Mouse (Mus musculus) retina, postnatal 7 days (tissue): ENCODE data around the gene Gadl1.

Experiments
- DNase-seq: peaks from one replicate; pipeline ENCODE4 v3.0.0-alpha.2; 2012; ENCODE audit warnings: low read depth, low spot score

Gadl1 gene

DNA sequence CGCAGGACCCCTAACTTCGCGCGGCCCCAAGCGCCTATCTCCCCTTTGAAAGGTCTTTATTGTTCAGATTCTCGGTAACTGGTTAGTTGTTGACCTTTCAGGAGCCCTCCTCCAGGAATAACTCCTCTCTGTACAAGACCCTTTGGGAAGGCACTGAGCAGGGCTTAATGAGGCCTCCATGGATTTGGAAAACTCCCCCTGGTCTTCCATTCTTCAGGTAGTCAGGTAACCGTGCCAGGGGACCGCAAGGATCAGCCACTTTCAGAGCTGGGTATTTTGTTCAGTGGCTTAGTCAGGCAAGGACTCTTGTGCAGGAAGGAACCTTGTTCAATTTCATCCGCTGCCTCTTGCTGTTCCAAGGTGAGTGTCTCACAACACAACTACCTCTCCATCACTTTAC lies at the start of gene Gadl1:
Gadl1 (plus strand) TSS at position 301 of the 400 bp plus-strand sequence.
- no peak for DNase-seq

- no peak for DNase-seq
Measured at GRCm38 (mm10) chr9:115862802-115863201, 46.5 kb upstream of the Gadl1 start.

DNA sequence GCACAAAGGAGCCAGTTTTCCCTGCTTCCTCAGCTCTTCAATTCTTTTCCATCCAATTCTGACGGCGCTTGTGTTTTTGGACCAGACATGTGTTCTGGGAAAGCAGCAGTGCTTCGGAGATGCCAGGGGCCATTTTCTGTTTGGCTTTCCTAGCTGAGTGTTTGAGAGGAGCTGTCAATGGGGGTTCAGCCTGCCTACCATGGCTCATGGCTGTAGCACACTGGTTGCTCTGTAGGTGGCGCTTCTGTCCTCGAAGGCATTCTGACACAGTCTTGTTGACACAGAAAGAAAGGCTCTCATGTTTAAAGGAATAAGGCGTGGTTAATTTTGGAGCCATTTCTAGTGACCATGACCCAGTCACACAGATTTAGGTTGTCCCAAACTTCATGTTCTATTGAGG lies 45.9 kb upstream of the Gadl1 start:
- no peak for DNase-seq

DNA sequence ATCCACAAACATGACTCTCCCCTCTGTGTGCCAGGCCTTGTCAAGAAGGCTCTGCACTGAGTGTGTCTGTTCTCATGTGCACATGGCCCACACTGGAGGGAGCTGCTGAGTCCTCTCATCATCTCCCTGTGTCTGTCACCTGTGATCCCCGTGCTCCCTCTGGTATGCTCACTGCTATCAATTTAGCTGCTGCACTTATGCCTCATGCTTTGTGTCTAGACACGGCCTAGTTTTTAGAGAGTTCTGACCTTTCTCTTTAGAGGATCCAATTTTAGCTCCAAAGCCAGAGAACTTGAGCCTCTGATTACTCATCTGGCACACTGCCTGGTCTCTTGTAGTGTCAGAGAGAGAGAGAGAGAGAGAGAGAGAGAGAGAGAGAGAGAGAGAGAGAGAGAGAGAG lies 42.0 kb upstream of the Gadl1 start:
- DNase-seq, result no peak

GRCm38 (mm10) chr9:115870168-115870567 lies 39.1 kb upstream of the Gadl1 start:
- no peak for DNase-seq

- DNase-seq, result no peak
Measured at GRCm38 (mm10) chr9:115870640-115871039, 38.6 kb upstream of the Gadl1 start.

- no peak for DNase-seq
Measured at GRCm38 (mm10) chr9:115880500-115880899, 28.8 kb upstream of the Gadl1 start.

DNA sequence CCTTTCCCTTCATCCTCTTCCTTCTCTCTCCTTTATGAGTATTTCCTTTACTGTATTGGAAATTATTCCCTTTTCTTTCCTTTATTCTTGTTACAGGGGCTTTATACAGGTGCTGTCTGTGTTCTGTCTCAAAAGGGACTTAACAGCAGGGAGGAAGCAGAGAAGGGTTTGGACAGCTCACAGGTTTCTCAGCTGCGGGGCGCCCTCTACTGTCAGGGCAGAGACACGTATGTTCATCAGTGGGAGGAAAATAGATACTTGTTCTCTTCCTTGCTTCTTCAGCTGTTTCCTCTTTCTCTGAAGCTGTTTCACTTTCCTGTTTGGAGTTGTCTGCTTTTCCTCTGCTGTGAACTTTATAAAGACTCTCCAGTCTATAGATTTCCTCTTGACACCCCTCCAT lies 28.1 kb upstream of the Gadl1 start:
- DNase-seq, result no peak

DNA sequence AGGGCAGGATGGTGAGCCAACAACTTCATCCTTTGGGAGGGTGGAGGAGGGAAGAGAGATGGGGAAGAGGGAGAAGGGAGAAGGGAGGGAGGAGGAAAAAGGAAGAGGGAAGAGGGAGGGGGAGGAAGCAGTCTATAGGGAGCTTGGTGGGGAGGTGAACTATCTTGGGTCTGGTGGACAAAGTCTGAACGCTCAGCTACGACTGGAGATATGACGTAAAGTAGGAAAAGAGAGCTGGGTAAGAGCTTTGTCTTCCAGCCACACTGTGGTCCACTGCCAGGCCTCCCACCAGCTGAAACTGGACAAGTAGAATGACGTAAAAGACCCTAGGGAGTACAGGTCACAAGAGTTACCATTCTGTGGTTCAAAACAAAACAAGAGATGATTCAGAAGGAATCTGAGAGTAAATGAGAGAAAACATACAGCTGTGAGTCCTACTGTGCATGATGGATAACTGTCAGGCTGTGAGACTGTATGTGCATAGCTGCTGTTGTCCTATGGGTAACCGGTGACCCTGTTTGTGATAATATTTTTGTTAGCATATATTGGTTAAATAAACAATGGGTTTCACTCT lies 26.5 kb upstream of the Gadl1 start:
- no peak for DNase-seq

DNA sequence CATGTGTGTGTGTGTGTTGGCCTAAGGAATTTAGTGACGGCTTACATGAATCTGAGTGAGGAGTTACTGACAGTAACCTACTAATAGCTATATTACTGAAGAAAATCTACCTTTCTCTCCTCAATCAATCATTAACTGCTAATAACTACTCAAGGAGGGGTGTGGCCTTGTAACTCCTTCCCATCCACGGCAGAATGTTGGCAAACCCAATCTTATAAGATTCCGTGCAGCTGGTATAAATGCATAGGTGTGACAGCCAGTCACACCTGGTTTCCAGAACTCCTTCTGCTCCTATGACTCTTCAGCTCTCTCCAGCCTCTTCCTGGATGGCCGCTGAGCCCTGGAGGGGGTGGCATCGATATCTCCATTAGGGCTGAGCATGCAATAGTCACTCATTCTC lies 25.8 kb upstream of the Gadl1 start:
- no peak for DNase-seq

- DNase-seq, result no peak
Measured at GRCm38 (mm10) chr9:115887571-115887970, 21.7 kb upstream of the Gadl1 start.

GRCm38 (mm10) chr9:115893131-115893530 lies 16.1 kb upstream of the Gadl1 start:
- DNase-seq, result no peak

- DNase-seq, result no peak
Measured at GRCm38 (mm10) chr9:115893947-115894346, 15.3 kb upstream of the Gadl1 start.

- DNase-seq, result no peak
Measured at GRCm38 (mm10) chr9:115908325-115908724, 930 bp upstream of the Gadl1 start.

DNA sequence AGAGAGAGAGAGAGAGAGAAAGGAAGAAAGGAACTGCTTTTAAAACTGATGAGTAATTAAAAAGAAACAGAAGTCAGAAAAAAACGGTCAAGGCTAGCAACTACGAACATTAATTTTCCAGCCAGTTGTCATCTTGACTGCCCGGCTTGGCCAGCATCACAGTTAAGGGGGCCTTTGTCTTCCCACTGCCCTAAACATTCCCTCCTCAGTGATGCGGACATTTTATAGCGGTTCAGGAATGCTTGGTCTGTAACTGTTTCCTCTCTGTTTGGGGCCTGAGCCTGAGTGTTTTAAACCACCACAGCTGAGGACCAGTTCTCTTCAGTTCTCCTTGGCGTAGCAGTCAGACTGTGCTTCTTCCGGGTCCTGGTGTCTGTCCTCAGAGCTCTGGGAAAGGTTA lies 4.8 kb downstream of the Gadl1 start:
- no peak for DNase-seq

GRCm38 (mm10) chr9:115915586-115916270 lies 6.5 kb downstream of the Gadl1 start:
- DNase-seq, result no peak

DNA sequence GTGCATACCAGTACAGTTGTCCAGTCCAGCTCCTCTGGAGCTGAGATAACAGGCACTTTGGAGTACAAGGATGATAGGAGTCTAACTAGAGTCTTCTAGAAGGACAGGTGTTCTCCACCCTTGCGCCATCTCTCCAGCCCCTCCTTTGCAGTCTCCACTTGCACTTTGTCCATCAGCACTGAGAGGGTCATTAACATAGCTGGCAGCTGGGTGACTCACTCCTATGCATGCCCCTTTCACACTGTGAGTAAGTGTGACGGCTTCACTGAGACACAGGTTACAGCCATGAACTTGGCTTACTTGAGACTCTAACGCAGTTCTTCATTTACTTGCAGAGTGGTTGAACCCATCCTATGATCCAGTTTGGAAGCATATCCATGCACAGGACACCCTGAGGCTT lies 10.5 kb downstream of the Gadl1 start:
- no peak for DNase-seq

GRCm38 (mm10) chr9:115922662-115923061 lies 13.4 kb downstream of the Gadl1 start:
- DNase-seq, result no peak

GRCm38 (mm10) chr9:115924094-115924493 lies 14.8 kb downstream of the Gadl1 start:
- no peak for DNase-seq

- no peak for DNase-seq
Measured at GRCm38 (mm10) chr9:115931803-115932202, 22.5 kb downstream of the Gadl1 start.

DNA sequence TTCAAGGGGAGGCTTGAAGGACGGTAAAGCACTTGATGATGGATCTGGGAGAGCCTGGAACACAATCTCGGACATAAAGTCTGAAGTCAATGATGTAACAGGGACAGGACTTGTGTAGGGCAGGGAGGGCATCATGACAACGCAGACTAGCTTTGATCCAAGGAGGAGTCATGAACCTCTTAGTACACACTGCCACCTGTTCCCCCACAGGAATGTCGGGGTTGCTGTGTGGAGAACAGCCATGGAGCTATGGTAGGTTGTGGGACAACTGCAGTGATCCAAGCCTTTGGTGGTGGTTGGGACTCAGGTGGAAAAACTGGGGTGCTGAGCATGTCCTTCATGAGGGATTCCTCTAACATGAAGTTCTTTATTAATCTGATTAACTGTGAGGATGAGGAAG lies 23.5 kb downstream of the Gadl1 start:
- no peak for DNase-seq

- DNase-seq, result no peak
Measured at GRCm38 (mm10) chr9:115933243-115933964, 24.1 kb downstream of the Gadl1 start.

- no peak for DNase-seq
Measured at GRCm38 (mm10) chr9:115934288-115934687, 25.0 kb downstream of the Gadl1 start.
